Mouse (Mus musculus) kidney, adult 8-10 months (tissue): ENCODE measurements at regions not wholly inside any gene's neighbourhood (a gene's known extent, or its start where the extent isn't known, plus 50 kb on each side); places are given as distances from the start of the nearest gene placed in this dataset.
"Not testable (repeated sequence)": the region's sequence is repeated elsewhere in the genome, so short reads cannot be mapped to it uniquely, and the experiment has no call there.

Experiments
- DNase-seq, 2 experiments: peaks; one replicate each; pipeline ENCODE4 v3.0.0; 2022

- DNase-seq = peak; percentile 7 to 39
Measured at GRCm38 (mm10) chr9:12784241-12785010, 461.2 kb downstream of the Jrkl start.

- not testable (repeated sequence) for DNase-seq
Measured at GRCm38 (mm10) chr9:12753780-12754179, 491.8 kb downstream of the Jrkl start.
